Mouse (Mus musculus): ENCODE measurements around the gene Amotl2.

- TF ChIP-seq CTCF (IDR thresholded peaks at IDR 0.05; ENCODE audit: borderline replicate concordance, insufficient read depth, low read depth, low read length) (no peak), POLR2A (IDR thresholded peaks at IDR 0.05; ENCODE audit: borderline replicate concordance, insufficient read depth, low read length) (no peak)
These were observed 10.3 kb downstream of the Amotl2 start for GRCm38 (mm10) chr9:102726811-102727210.

Data from cerebellum, adult 2 months (tissue).